Mouse (Mus musculus): ENCODE measurements around the gene Sprr2a2.
"Not testable (repeated sequence)": the region's sequence is repeated elsewhere in the genome, so short reads cannot be mapped to it uniquely, and the experiment has no call there.

GRCm38 (mm10) chr3:92211133-92211925, 4.4 kb upstream of the Sprr2a2 start:
- not testable (repeated sequence) for TF ChIP-seq CTCF, POLR2A (IDR thresholded peaks at IDR 0.05; ENCODE audit: extremely low read depth, insufficient read depth, low read length)

Data from cortical plate, adult 2 months (tissue).